Mouse (Mus musculus) inflammation-experienced regulatory T-cells, adult 6 months (primary cell): ENCODE results near the gene Slc37a3. TPM values are rescaled to one million over a fixed set of nuclear protein-coding genes. Genes with fewer than 3 reads are reported as not detected.
A peak's percentile ranks its signal among the peaks of the same experiment; 100 is the strongest.
"Not testable (repeated sequence)": the region's sequence is repeated elsewhere in the genome, so short reads cannot be mapped to it uniquely, and the experiment has no call there.

Source experiments
- ATAC-seq: one replicate; pipeline ENCODE4 v1.8.0; 2017
- polyA plus RNA-seq, 3 experiments: library from polyadenylated mRNA; unstranded; fragments of 100-300 nt; shearing (Covaris generic); gene quantifications; one replicate each; pipeline ENCODE4 v1.2.1; 2017

Gene Slc37a3
- polyA plus RNA-seq, 3 experiments from 2014 or later: 31.0 to 41.8 (median 32.2) TPM

DNA sequence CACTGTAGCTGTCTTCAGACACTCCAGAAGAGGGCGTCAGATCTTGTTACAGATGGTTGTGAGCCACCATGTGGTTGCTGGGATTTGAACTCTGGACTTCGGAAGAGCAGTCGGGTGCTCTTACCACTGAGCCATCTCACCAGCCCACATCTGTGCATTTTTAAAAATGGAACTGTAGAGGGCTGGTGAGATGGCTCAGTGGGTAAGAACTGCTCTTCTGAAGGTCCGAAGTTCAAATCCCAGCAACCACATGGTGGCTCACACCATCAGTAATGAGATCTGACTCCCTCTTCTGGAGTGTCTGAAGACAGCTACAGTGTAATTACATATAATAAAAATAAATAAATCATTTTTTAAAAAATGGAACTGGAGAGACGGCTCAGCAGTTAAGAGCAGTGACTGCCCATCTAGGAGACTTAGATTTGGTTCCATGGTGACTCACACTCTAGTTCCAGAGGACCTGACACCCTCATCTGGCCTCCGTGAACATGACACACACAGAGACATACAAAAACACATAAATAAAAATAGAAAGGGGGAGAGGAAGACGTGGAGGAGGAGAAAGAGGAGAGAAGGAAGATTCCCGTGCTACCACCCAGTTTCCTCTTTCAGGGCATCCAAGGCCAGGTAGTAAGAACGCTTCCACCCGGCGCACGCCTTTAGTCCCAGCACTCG is 823 bp upstream of the Slc37a3 start:
- ATAC-seq: not testable (repeated sequence)

- no peak for ATAC-seq
Observed at GRCm38 (mm10) chr6:39376775-39377174, 700 bp downstream of the Slc37a3 start.

- no peak for ATAC-seq
Observed at GRCm38 (mm10) chr6:39373301-39373955, 4.0 kb downstream of the Slc37a3 start.

- ATAC-seq: no peak
Observed at GRCm38 (mm10) chr6:39372727-39373126, 4.7 kb downstream of the Slc37a3 start.

DNA sequence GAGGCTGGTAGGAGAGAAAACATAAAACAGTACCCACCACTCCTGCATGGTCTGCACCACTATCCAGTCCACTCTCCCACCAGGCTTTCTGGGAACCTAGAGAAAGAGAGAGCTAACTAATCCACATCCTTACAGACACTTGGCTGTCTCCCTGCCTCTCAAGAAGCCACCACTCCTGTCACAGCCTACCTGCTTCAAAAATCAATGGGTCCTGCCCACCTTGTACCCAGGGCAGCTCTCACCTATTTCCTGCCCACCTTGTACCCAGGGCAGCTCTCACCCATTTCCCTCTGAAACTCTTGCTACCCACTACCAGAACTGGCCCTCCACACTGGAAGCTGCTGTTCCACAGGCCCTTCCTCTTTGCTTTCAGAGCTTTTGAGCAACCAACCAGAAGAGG is 5.4 kb downstream of the Slc37a3 start:
- no peak for ATAC-seq

DNA sequence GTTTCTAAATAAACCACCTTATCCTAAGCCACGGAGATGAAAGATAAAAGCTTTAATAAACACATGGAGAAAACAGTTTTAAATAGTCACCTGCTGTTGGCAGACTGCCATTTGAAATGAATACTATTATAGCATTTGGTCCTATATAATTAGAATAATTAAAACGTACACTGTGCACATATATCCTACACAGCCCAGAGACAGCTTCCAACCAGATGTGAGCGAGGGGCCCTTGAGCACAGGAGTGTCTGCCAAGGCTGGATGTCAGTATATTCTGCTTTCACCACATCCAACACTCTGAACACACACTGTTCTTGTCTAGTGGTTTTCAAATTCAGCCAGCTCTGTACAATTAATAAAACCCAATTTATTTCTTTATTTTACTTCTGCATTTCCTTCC is 7.8 kb downstream of the Slc37a3 start:
- ATAC-seq: no peak

DNA sequence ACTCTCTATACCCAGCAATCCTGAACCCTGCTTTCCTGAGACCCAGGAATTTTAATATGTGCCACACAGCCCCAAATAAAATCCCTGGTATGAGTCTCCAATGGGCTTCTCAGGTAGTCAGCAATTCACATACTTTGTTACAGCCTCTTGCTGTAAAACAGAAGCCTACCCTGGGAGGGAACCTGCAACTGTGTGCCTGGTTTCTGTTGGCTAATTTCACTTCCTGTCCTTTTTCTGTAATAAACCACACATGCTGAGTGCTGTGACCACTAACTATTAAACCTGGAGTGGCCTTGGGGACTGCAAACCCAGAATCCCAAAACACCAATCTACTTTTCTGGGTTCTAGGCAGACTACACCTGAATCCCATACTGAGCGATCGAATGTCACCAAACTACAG is 14.8 kb downstream of the Slc37a3 start:
- no peak for ATAC-seq

DNA sequence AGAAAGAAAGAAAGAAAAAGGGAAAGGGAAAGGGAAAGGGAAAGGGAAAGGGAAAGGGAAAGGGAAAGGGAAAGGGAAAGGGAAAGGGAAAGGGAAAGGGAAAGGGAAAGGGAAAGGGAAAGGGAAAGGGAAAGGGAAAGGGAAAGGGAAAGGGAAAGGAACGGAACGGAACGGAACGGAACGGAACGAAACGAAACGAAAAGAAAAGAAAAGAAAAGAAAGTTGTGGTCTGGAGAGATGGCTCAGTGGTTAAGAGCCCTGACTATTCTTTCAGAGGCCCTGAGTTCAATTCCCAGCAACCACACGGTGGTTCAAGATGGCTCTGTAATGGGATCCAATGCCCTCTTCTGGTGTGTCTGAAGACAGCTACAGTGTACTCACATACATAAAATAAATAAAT is 18.3 kb downstream of the Slc37a3 start:
- ATAC-seq: not testable (repeated sequence)

- ATAC-seq: no peak
Observed at GRCm38 (mm10) chr6:39348946-39349345, 28.5 kb downstream of the Slc37a3 start.

DNA sequence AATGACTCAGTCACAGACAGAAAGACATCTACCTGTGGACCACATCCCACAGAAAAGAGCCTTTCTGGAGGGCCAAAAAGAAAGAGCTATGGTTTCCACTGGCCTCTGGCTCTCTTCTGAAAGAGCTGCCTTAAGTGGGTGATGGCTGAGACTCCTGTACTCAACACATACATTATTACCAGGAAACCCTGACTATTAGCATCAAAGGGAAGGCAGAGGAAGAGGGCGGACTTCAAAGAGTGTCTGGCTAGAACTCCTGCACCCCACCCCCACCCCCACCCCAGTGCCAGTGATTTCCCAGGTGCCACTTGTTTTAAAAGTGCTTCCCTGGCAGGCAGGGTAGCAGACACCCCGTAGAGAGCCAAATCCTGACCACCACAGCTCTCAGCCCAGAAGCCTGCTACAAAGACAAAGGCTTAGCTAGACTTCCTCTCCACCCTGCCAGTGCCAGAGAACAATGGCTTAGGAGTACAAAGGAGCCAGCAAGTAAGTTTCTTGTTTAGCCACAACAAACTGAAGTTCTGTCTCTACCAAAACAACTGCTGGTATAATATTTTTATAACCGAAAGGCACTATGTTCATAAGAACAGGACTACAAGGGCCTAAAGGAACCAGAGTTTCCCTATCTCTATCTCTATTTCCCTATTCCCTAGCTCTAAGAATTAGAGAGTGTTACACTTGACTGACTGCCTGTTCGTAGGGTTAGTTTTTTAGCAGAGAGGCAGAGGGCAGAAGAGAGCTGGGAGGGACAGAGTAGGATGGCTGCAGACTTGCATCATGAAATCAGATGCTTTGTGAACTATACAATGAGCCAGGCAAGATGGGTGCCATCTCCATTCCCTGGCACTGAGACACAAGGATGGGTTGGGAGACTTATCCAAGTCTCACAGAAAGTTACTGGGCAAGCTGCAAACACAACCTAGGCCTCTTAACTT is 29.3 kb downstream of the Slc37a3 start:
- peak; percentile 80 for ATAC-seq

DNA sequence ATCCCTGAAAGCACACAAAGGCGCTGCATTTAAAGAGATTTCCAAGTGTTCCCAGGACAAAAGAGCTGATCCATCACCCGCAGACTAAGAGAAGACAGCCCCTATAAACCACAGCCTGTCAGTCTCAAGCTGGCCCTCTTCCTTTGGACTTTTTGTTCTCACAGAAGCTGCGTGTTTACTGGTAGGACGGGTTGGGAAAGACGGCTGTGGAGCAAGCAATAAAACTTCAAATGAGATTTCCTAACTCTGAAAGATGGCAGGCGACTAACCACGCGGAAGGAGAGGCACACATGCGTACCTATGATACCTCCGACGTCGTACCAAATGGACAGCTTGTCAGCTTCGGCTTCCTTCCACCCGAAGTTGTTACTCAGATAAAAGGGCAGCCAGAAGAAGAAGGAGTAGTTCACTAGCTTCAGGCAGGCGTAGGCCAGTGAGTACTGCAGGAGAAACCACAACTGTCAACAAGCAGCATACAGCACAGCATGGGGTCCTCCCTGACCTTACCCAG is 30.4 kb downstream of the Slc37a3 start:
- ATAC-seq: no peak

DNA sequence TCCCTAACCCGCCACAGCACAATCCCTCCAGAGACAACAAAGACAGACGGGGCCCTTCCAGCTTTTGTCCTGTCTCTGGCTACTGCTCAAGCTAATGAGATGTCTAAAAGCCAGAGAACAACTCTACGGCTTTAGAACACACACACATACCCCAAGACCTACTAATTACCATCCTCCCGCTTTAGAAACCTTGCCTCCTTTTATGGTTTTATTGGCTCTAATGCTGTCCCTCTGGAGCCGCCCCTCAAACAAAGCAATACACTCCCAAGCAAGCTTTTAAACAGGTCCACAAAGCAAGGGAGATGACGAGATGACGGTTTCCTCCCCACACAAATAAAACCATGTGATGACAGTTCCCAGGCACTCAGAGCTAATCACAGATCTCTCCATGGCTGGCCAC is 32.0 kb downstream of the Slc37a3 start:
- ATAC-seq: no peak

- peak; percentile 78 for ATAC-seq
Observed at GRCm38 (mm10) chr6:39344020-39344419, 33.5 kb downstream of the Slc37a3 start.

DNA sequence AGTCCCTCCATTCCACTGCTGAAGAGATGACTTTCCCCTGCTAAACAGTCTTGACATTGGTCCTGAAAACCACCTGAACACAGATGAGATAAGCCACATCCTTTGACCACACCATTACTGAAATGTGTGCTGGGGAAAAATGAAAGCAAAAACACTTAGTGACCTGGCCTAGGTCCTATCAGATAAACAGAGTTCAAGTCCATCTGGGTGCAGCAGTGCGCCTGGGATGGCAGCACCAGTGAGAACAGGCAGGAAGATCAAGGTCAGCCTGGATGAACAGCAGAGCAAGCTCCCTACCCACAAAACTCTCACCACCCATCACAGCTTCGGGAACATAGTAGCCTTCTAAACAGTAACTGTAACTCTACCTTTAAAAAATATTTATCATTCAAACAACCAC is 35.7 kb downstream of the Slc37a3 start:
- ATAC-seq: no peak

GRCm38 (mm10) chr6:39338359-39338758 is 39.1 kb downstream of the Slc37a3 start:
- ATAC-seq: no peak

DNA sequence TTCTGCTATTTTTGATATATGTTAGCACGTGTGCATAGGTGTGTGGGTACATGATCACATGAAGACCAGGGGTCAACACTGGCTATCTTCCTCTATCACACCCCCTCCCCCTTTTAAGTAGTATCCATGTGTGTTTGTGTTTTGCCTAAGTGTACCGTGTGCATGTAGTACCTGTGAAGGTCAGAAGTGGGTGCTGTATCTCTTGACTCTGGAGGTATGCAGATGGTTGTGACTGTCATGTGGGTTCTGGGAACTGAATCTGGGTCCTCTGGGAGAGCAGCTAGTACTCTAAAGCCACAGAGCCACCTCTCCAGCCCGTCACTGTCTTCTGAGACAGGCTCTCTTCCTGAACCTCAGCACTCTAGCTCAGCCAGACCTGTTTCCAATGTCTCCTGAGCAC is 42.6 kb downstream of the Slc37a3 start:
- ATAC-seq: no peak

DNA sequence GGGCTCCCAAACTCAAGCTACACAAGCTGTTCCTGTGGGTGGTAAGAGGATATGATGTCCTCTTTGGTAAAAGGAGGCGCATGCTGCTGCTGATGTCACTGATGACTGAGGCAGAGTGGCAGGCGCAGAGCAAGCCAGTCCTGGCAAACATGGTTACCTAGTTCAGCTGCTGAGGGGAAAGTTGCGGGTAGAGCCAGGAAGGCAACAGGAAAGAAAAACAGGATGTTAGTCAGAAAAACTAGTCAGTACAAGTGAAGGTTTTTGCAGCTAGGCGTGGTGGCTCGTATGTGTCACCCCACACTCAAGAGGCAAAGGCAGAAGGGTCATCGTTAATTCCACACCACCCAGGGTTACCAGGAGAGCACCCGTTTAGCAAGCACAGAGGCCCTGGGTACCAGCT is 43.3 kb downstream of the Slc37a3 start:
- peak; percentile 98 for ATAC-seq

DNA sequence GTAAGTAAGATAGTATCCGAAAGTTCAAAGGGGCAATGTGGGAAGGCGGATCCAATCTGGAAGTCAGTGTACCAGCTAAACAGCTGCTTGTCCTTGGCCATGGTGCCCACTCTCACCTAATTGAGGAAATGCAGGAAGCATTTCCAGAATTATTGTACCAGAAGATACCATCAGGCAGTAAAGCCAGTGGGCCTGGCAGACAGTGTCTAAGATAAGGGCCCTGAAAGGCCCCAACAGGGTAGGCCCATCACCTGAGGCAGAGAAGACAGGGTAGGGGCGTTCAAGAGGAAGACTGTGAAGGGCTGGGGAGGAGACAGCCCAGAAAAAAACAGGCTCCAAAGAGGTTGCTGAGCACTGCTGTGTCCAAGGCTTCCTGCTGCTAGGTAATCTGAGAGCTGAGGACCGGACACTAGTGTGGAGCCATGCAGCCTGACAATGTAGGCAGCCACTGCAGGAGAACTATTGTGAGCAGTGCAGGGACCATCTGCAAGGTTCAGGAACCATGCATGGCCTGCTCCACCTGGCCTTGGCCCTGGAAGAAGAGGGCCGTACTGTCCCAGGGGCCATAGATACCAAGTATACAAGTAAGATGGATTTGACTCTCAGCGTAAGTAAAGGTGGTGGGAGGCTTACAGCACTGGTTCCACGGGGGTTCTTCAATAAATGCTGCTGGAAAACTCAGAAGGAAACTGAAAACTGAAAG is 45.3 kb downstream of the Slc37a3 start:
- no peak for ATAC-seq

DNA sequence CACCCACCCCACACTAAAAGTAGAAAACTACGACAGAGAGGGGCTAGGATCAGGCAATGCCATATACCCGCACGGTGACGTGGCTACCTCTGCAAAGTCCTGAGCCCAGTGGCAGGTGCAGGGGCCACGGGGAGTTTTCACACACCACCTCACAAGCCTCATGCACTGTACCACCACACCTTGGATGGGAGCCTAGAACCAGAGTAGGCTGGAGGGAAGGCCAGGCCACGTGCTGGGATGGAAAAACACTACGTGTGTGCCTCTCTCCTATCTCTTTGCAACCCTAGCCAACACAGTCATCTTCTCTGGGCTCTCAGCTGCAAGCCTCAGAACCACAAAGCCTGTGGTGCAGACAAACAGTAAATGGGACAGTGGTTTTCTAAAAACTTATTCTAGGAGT is 46.5 kb downstream of the Slc37a3 start:
- ATAC-seq: no peak

DNA sequence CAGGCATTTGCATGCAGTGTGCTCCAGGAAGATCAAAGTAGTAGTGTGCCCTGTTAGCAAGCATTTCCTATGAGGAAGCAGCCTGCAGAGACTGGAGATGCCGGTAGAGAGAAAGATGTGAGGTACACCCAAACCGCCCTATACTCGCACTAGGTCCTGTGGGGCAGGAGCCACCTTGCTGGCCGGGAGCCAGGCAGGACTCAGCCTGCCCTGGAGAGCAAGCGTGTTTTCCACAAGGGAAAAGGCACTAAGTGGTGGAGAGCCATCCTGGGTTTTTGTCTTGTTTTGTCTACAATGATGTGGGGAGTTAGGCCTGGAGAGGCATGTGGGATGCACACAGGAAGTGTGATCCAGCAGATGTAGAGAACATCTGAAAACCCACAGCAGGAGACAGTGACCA is 57.2 kb downstream of the Slc37a3 start:
- no peak for ATAC-seq

DNA sequence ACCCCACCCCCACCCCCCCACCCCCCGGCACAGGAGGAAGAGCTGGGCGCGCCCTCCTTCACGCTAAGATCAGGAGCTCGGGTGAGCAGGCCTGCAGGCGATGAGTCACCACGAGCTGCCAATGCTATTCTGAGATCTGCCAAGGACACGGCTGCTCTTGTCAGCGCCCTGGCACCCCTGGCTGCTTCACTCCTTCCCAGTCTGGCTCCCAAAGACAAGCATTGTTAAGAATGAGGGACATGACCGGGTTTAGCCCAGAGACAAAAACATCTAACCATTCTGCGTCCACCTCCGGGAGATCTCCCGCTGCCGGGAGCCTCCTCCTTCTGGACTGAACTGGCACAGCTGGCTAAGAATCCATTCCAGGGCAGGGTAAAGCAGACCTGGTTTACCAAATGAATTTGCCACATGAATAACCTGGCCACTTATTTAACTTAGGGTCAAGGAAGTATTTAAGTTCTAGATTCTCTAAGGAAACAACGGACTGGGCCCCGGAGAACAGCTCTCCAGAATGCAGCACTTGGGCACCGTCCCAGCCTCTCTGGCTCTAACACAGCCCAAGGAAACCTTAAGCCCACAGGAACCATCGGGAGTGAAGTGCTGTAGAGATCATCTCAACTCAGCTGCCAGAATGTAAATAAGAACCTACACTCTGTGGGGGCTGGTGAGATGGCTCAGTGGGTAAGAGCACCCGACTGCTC is 58.3 kb downstream of the Slc37a3 start:
- ATAC-seq: no peak

DNA sequence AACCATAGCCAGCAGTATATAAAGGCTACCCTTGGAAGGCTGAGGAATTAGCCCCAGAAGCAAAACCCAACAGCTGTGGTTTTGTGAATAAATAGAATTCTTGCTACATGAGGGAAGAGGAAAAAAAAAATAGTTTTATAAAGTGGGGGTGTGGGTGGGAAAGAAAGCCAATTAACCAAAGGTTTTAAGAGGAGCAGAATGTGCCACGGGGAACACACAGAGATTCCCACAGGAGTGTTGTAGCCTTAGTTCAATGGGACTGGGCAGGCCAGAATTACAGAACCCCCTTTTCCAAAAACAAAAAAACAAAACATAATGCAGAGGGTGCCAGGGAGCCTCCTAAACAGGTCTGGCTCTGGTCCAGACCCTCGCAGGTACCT is 58.9 kb downstream of the Slc37a3 start:
- ATAC-seq: no peak
